Mouse (Mus musculus) intestine, embryonic 15.5 days (tissue): ENCODE data around the gene Mecom. TPM values are rescaled to one million over a fixed set of nuclear protein-coding genes. Genes with fewer than 3 reads are reported as not detected.
A peak's percentile ranks its signal among the peaks of the same experiment; 100 is the strongest.

Experiments
- ATAC-seq: fragments of 200-750 bp; cut with Nextera tagmentation; 2 replicates; pipeline ENCODE4 v1.8.0; 2017; ENCODE audit warnings: moderate TSS enrichment, moderate library complexity
- H3K27ac ChIP-seq: fragments of 300-500 bp; sonication (generic); 2 replicates; pipeline ENCODE4 v1.5.1; 2015; ENCODE audit warnings: mild to moderate bottlenecking, inconsistent platforms
- H3K27me3 ChIP-seq: fragments of 300-500 bp; sonication (generic); replicated peaks from 2 replicates; pipeline ENCODE4 v1.6.1; 2015; ENCODE audit warnings: inconsistent platforms
- H3K36me3 ChIP-seq: fragments of 300-500 bp; sonication (generic); 2 replicates; pipeline ENCODE4 v1.6.1; 2015; ENCODE audit warnings: inconsistent platforms
- H3K4me1 ChIP-seq: fragments of 300-500 bp; sonication (generic); replicated peaks from 2 replicates; pipeline ENCODE4 v1.6.1; 2015; ENCODE audit warnings: inconsistent platforms
- H3K4me2 ChIP-seq: fragments of 300-500 bp; sonication (generic); replicated peaks from 2 replicates; pipeline ENCODE4 v1.6.1; 2015; ENCODE audit warnings: mild to moderate bottlenecking, inconsistent platforms
- H3K4me3 ChIP-seq: fragments of 300-500 bp; sonication (generic); replicated peaks from 2 replicates; pipeline ENCODE4 v1.5.1; 2015; ENCODE audit warnings: inconsistent platforms
- H3K9ac ChIP-seq: fragments of 300-500 bp; sonication (generic); 2 replicates; pipeline ENCODE4 v1.6.1; 2015; ENCODE audit warnings: inconsistent platforms
- H3K9me3 ChIP-seq: fragments of 300-500 bp; sonication (generic); 2 replicates; pipeline ENCODE4 v1.6.1; 2016; ENCODE audit warnings: inconsistent platforms
- WGBS: fragments of 180-500 bp; shearing (Covaris S2); methylation state at CpG from one replicate; pipeline ENCODE4 v1.1.7; 2015; 5-methylcytosine and 5-hydroxymethylcytosine counted together
- polyA plus RNA-seq: library from polyadenylated mRNA; unstranded; fragments of >200 nt; fragmentation: Nextera tagmentation; extraction: Ambion mirVana; gene quantifications from 2 replicates; pipeline ENCODE4 v1.2.1, GENCODE M21; 2015

Gene Mecom
- polyA plus RNA-seq, 1 experiment from 2014 or later, result 11.6 TPM

- Histone ChIP-seq H3K9ac (no peak overlapping the region), H3K27ac (no peak overlapping the region), H3K36me3 (no peaks in the 10 kb centered on the region), H3K27me3 (no peaks in the 10 kb centered on the region), H3K4me3 (no peak overlapping the region), H3K4me1 (no peaks in the 10 kb centered on the region), H3K4me2 (no peak overlapping the region), H3K9me3 (no peaks in the 10 kb centered on the region)
- ATAC-seq, result no peak
- 80% methylated on average over 7 of the region's 7 CpGs for WGBS
Observed at GRCm38 (mm10) chr3:30468068-30468835, 79.6 kb downstream of the Mecom start.

- H3K27me3 ChIP-seq, result no peaks in the 10 kb centered on the region
- H3K27ac ChIP-seq, result no peak overlapping the region
- no peak overlapping the region for H3K4me3 ChIP-seq
- no peak overlapping the region for H3K4me2 ChIP-seq
- no peaks in the 10 kb centered on the region for H3K36me3 ChIP-seq
- no peak overlapping the region for H3K9ac ChIP-seq
- no peaks in the 10 kb centered on the region for H3K9me3 ChIP-seq
- H3K4me1 ChIP-seq, result no peaks in the 10 kb centered on the region
- 69% methylated on average over 11 of the region's 11 CpGs for WGBS
- no peak for ATAC-seq
Observed at GRCm38 (mm10) chr3:30466031-30466650, 81.7 kb downstream of the Mecom start.

GRCm38 (mm10) chr3:30464497-30464896 is 83.3 kb downstream of the Mecom start:
- WGBS, result 91% methylated on average over 3 of the region's 3 CpGs
- Histone ChIP-seq H3K9ac (no peak overlapping the region), H3K27me3 (no peaks in the 10 kb centered on the region), H3K9me3 (no peaks in the 10 kb centered on the region), H3K4me3 (no peak overlapping the region), H3K27ac (no peak overlapping the region), H3K4me1 (no peaks in the 10 kb centered on the region), H3K4me2 (no peak overlapping the region), H3K36me3 (no peaks in the 10 kb centered on the region)
- no peak for ATAC-seq

- WGBS, result 88% methylated on average over 2 of the region's 2 CpGs
- ATAC-seq, result no peak
- Histone ChIP-seq H3K4me3 (no peak overlapping the region), H3K4me2 (no peak overlapping the region), H3K27ac (no peak overlapping the region), H3K9me3 (no peaks in the 10 kb centered on the region), H3K36me3 (no peaks in the 10 kb centered on the region), H3K9ac (no peak overlapping the region), H3K27me3 (no peaks in the 10 kb centered on the region), H3K4me1 (no peaks in the 10 kb centered on the region)
Observed at GRCm38 (mm10) chr3:30461831-30462230, 86.0 kb downstream of the Mecom start.

GRCm38 (mm10) chr3:30460890-30461578 is 86.8 kb downstream of the Mecom start:
- WGBS, result 84% methylated on average over 9 of the region's 9 CpGs
- Histone ChIP-seq H3K4me1 (no peaks in the 10 kb centered on the region), H3K9ac (no peak overlapping the region), H3K9me3 (no peaks in the 10 kb centered on the region), H3K36me3 (no peaks in the 10 kb centered on the region), H3K4me3 (no peak overlapping the region), H3K27ac (no peak overlapping the region), H3K4me2 (no peak overlapping the region), H3K27me3 (no peaks in the 10 kb centered on the region)
- no peak for ATAC-seq

- Histone ChIP-seq H3K4me3 (no peak overlapping the region), H3K27ac (no peak overlapping the region), H3K4me2 (no peak overlapping the region), H3K36me3 (no peaks in the 10 kb centered on the region), H3K9ac (no peak overlapping the region), H3K27me3 (no peaks in the 10 kb centered on the region), H3K9me3 (no peaks in the 10 kb centered on the region), H3K4me1 (no peaks in the 10 kb centered on the region)
- no peak for ATAC-seq
- 93% methylated on average over 4 of the region's 4 CpGs for WGBS
Observed at GRCm38 (mm10) chr3:30459626-30460025, 88.2 kb downstream of the Mecom start.

- Histone ChIP-seq H3K9me3 (no peaks in the 10 kb centered on the region), H3K27ac (no peak overlapping the region), H3K4me1 (no peaks in the 10 kb centered on the region), H3K9ac (no peak overlapping the region), H3K4me2 (no peak overlapping the region), H3K4me3 (no peak overlapping the region), H3K36me3 (no peaks in the 10 kb centered on the region), H3K27me3 (no peaks in the 10 kb centered on the region)
- WGBS, result 51% methylated on average over 9 of the region's 9 CpGs
- no peak for ATAC-seq
Observed at GRCm38 (mm10) chr3:30457975-30458678, 89.7 kb downstream of the Mecom start.

- Histone ChIP-seq H3K4me3 (no peak overlapping the region), H3K9ac (no peak overlapping the region), H3K4me2 (no peak overlapping the region), H3K27me3 (no peaks in the 10 kb centered on the region), H3K4me1 (no peaks in the 10 kb centered on the region), H3K9me3 (no peaks in the 10 kb centered on the region), H3K36me3 (no peaks in the 10 kb centered on the region), H3K27ac (no peak overlapping the region)
- ATAC-seq, result no peak
- 64% methylated on average over 8 of the region's 8 CpGs for WGBS
Observed at GRCm38 (mm10) chr3:30455902-30456301, 91.9 kb downstream of the Mecom start.

GRCm38 (mm10) chr3:30453546-30454455 is 94.0 kb downstream of the Mecom start:
- no peaks in the 10 kb centered on the region for H3K4me1 ChIP-seq
- no peaks in the 10 kb centered on the region for H3K9me3 ChIP-seq
- H3K4me3 ChIP-seq, result no peak overlapping the region
- H3K27me3 ChIP-seq, result no peaks in the 10 kb centered on the region
- no peak overlapping the region for H3K27ac ChIP-seq
- H3K9ac ChIP-seq, result no peak overlapping the region
- peak; percentile 59 for ATAC-seq
- 65% methylated on average over 15 of the region's 15 CpGs for WGBS
- no peak overlapping the region for H3K4me2 ChIP-seq
- H3K36me3 ChIP-seq, result no peaks in the 10 kb centered on the region

GRCm38 (mm10) chr3:30453046-30453445 is 94.8 kb downstream of the Mecom start:
- Histone ChIP-seq H3K9ac (no peak overlapping the region), H3K36me3 (no peaks in the 10 kb centered on the region), H3K27ac (no peak overlapping the region), H3K9me3 (no peaks in the 10 kb centered on the region), H3K4me2 (no peak overlapping the region), H3K4me1 (no peaks in the 10 kb centered on the region), H3K27me3 (no peaks in the 10 kb centered on the region), H3K4me3 (no peak overlapping the region)
- 85% methylated on average over 6 of the region's 6 CpGs for WGBS
- ATAC-seq, result no peak

GRCm38 (mm10) chr3:30452511-30452910 is 95.3 kb downstream of the Mecom start:
- no peak overlapping the region for H3K9ac ChIP-seq
- no peak overlapping the region for H3K27ac ChIP-seq
- no peak for ATAC-seq
- no peaks in the 10 kb centered on the region for H3K27me3 ChIP-seq
- H3K4me3 ChIP-seq, result no peak overlapping the region
- 71% methylated on average over 7 of the region's 7 CpGs for WGBS
- H3K36me3 ChIP-seq, result no peaks in the 10 kb centered on the region
- no peak overlapping the region for H3K4me2 ChIP-seq
- H3K9me3 ChIP-seq, result no peaks in the 10 kb centered on the region
- no peaks in the 10 kb centered on the region for H3K4me1 ChIP-seq
